Mouse (Mus musculus) hindbrain, embryonic 10.5 days (tissue): ENCODE measurements at regions not wholly inside any gene's neighbourhood (a gene's known extent, or its start where the extent isn't known, plus 50 kb on each side); places are given as distances from the start of the nearest gene placed in this dataset.

Source experiments
- DNase-seq: peaks from one replicate; pipeline ENCODE4 v3.0.0-alpha.2; 2017; ENCODE audit warnings: low spot score
- H3K27ac ChIP-seq: fragments of 300-500 bp; sonication (generic); 2 replicates; pipeline ENCODE4 v1.5.1; 2016; ENCODE audit warnings: mild to moderate bottlenecking, moderate library complexity
- H3K27me3 ChIP-seq: fragments of 300-500 bp; sonication (generic); 2 replicates; pipeline ENCODE4 v1.6.1; 2016; ENCODE audit warnings: mild to moderate bottlenecking; ENCODE audit not compliant: poor library complexity, insufficient read depth, severe bottlenecking
- H3K36me3 ChIP-seq: fragments of 300-500 bp; sonication (generic); 2 replicates; pipeline ENCODE4 v1.6.1; 2016; ENCODE audit warnings: mild to moderate bottlenecking, moderate library complexity
- H3K4me1 ChIP-seq: fragments of 300-500 bp; sonication (generic); replicated peaks from 2 replicates; pipeline ENCODE4 v1.6.1; 2016; ENCODE audit warnings: mild to moderate bottlenecking
- H3K4me3 ChIP-seq: fragments of 300-500 bp; sonication (generic); 2 replicates; pipeline ENCODE4 v1.5.1; 2016; ENCODE audit warnings: mild to moderate bottlenecking, moderate library complexity
- H3K9me3 ChIP-seq: fragments of 300-500 bp; sonication (generic); 2 replicates; pipeline ENCODE4 v1.6.1; 2016; ENCODE audit warnings: mild to moderate bottlenecking, moderate library complexity
- WGBS: fragments of 180-500 bp; shearing (Covaris S2); methylation state at CpG from one replicate; pipeline ENCODE4 v1.1.7; 2016; 5-methylcytosine and 5-hydroxymethylcytosine counted together

GRCm38 (mm10) chr12:54463806-54464205 is 192.6 kb downstream of the Sptssa start:
- whole genome bisulfite sequencing = 89% methylated on average over 7 of the region's 7 CpGs
- DNase-seq = no peak
- Histone ChIP-seq H3K36me3 (no peaks in the 10 kb centered on the region), H3K4me1 (no peaks in the 10 kb centered on the region), H3K27me3 (no peaks in the 10 kb centered on the region), H3K9me3 (no peaks in the 10 kb centered on the region), H3K27ac (no peak overlapping the region), H3K4me3 (no peak overlapping the region)

- Histone ChIP-seq H3K9me3 (no peaks in the 10 kb centered on the region), H3K27me3 (no peaks in the 10 kb centered on the region), H3K4me3 (no peak overlapping the region), H3K4me1 (no peaks in the 10 kb centered on the region), H3K36me3 (no peaks in the 10 kb centered on the region), H3K27ac (no peak overlapping the region)
- 89% methylated on average over 3 of the region's 3 CpGs for WGBS
- DNase-seq = no peak
Observed at GRCm38 (mm10) chr12:54461411-54461810, 195.0 kb downstream of the Sptssa start.

GRCm38 (mm10) chr12:54460135-54460523 is 196.2 kb downstream of the Sptssa start:
- Histone ChIP-seq H3K4me3 (no peak overlapping the region), H3K9me3 (no peaks in the 10 kb centered on the region), H3K27ac (no peak overlapping the region), H3K36me3 (no peaks in the 10 kb centered on the region), H3K4me1 (no peaks in the 10 kb centered on the region), H3K27me3 (no peaks in the 10 kb centered on the region)
- 89% methylated on average over 7 of the region's 7 CpGs for WGBS
- no peak for DNase-seq

- DNase-seq = no peak
- no peak overlapping the region for H3K4me3 ChIP-seq
- no peaks in the 10 kb centered on the region for H3K36me3 ChIP-seq
- H3K27me3 ChIP-seq = no peaks in the 10 kb centered on the region
- no peak overlapping the region for H3K27ac ChIP-seq
- no peaks in the 10 kb centered on the region for H3K4me1 ChIP-seq
- 88% methylated on average over 11 of the region's 11 CpGs for WGBS
- H3K9me3 ChIP-seq = no peaks in the 10 kb centered on the region
Observed at GRCm38 (mm10) chr12:54459462-54460134, 196.8 kb downstream of the Sptssa start.

- Histone ChIP-seq H3K4me3 (no peak overlapping the region), H3K36me3 (no peaks in the 10 kb centered on the region), H3K27me3 (no peaks in the 10 kb centered on the region), H3K4me1 (no peaks in the 10 kb centered on the region), H3K27ac (no peak overlapping the region), H3K9me3 (no peaks in the 10 kb centered on the region)
- DNase-seq = no peak
- 90% methylated on average over 8 of the region's 8 CpGs for WGBS
Observed at GRCm38 (mm10) chr12:54456731-54457130, 199.6 kb downstream of the Sptssa start.

GRCm38 (mm10) chr12:54454606-54455005 is 201.8 kb downstream of the Sptssa start:
- no peaks in the 10 kb centered on the region for H3K27me3 ChIP-seq
- H3K4me1 ChIP-seq = peaks cover 3% of the 10 kb centered on the region; the same call in 1 of the 2 replicates
- H3K27ac ChIP-seq = no peak overlapping the region
- H3K9me3 ChIP-seq = no peaks in the 10 kb centered on the region
- 90% methylated on average over 10 of the region's 10 CpGs for WGBS
- H3K4me3 ChIP-seq = no peak overlapping the region
- no peak for DNase-seq
- H3K36me3 ChIP-seq = no peaks in the 10 kb centered on the region

- 75% methylated on average over 4 of the region's 4 CpGs for WGBS
- Histone ChIP-seq H3K4me1 (peaks cover 5% of the 10 kb centered on the region), H3K4me3 (no peak overlapping the region), H3K27me3 (no peaks in the 10 kb centered on the region), H3K9me3 (no peaks in the 10 kb centered on the region), H3K36me3 (no peaks in the 10 kb centered on the region), H3K27ac (no peak overlapping the region)
- DNase-seq = no peak
Observed at GRCm38 (mm10) chr12:54453343-54453742, 203.0 kb downstream of the Sptssa start.

GRCm38 (mm10) chr12:54450369-54450768 is 206.0 kb downstream of the Sptssa start:
- no peak overlapping the region for H3K27ac ChIP-seq
- no peak for DNase-seq
- 74% methylated on average over 10 of the region's 10 CpGs for WGBS
- H3K27me3 ChIP-seq = no peaks in the 10 kb centered on the region
- peaks cover 17% of the 10 kb centered on the region for H3K4me1 ChIP-seq
- no peak overlapping the region for H3K4me3 ChIP-seq
- H3K9me3 ChIP-seq = no peaks in the 10 kb centered on the region
- no peaks in the 10 kb centered on the region for H3K36me3 ChIP-seq

GRCm38 (mm10) chr12:54448221-54448620 is 208.2 kb downstream of the Sptssa start:
- Histone ChIP-seq H3K4me3 (no peak overlapping the region), H3K27me3 (no peaks in the 10 kb centered on the region), H3K4me1 (peaks cover 21% of the 10 kb centered on the region), H3K36me3 (no peaks in the 10 kb centered on the region), H3K27ac (no peak overlapping the region), H3K9me3 (no peaks in the 10 kb centered on the region)
- no peak for DNase-seq
- 79% methylated on average over 2 of the region's 2 CpGs for WGBS

- no peak overlapping the region for H3K4me3 ChIP-seq
- DNase-seq = no peak
- H3K27me3 ChIP-seq = no peaks in the 10 kb centered on the region
- peaks cover 28% of the 10 kb centered on the region for H3K4me1 ChIP-seq
- WGBS = 73% methylated on average over 3 of the region's 3 CpGs
- H3K9me3 ChIP-seq = no peaks in the 10 kb centered on the region
- H3K36me3 ChIP-seq = no peaks in the 10 kb centered on the region
- no peak overlapping the region for H3K27ac ChIP-seq
Observed at GRCm38 (mm10) chr12:54447354-54447753, 209.0 kb downstream of the Sptssa start.

GRCm38 (mm10) chr12:54446356-54446755 is 210.0 kb downstream of the Sptssa start:
- no peak overlapping the region for H3K27ac ChIP-seq
- WGBS = 88% methylated on average over 7 of the region's 7 CpGs
- no peaks in the 10 kb centered on the region for H3K9me3 ChIP-seq
- H3K27me3 ChIP-seq = no peaks in the 10 kb centered on the region
- no peaks in the 10 kb centered on the region for H3K36me3 ChIP-seq
- peaks cover 28% of the 10 kb centered on the region for H3K4me1 ChIP-seq
- no peak overlapping the region for H3K4me3 ChIP-seq
- DNase-seq = no peak

- WGBS = 74% methylated on average over 4 of the region's 4 CpGs
- no peaks in the 10 kb centered on the region for H3K36me3 ChIP-seq
- no peak overlapping the region for H3K27ac ChIP-seq
- H3K27me3 ChIP-seq = no peaks in the 10 kb centered on the region
- peaks cover 25% of the 10 kb centered on the region for H3K4me1 ChIP-seq
- DNase-seq = no peak
- no peaks in the 10 kb centered on the region for H3K9me3 ChIP-seq
- H3K4me3 ChIP-seq = no peak overlapping the region
Observed at GRCm38 (mm10) chr12:54444416-54444815, 212.0 kb downstream of the Sptssa start.

GRCm38 (mm10) chr12:54443285-54443684 is 213.1 kb downstream of the Sptssa start:
- Histone ChIP-seq H3K27ac (no peak overlapping the region), H3K4me1 (peaks cover 22% of the 10 kb centered on the region), H3K9me3 (no peaks in the 10 kb centered on the region), H3K27me3 (no peaks in the 10 kb centered on the region), H3K4me3 (no peak overlapping the region), H3K36me3 (no peaks in the 10 kb centered on the region)
- DNase-seq = peak; percentile 15
- 49% methylated on average over 2 of the region's 2 CpGs for WGBS

- H3K4me1 ChIP-seq = peaks cover 14% of the 10 kb centered on the region
- WGBS = 73% methylated on average over 11 of the region's 11 CpGs
- DNase-seq = no peak
- H3K27ac ChIP-seq = no peak overlapping the region
- H3K36me3 ChIP-seq = no peaks in the 10 kb centered on the region
- no peak overlapping the region for H3K4me3 ChIP-seq
- H3K9me3 ChIP-seq = no peaks in the 10 kb centered on the region
- no peaks in the 10 kb centered on the region for H3K27me3 ChIP-seq
Observed at GRCm38 (mm10) chr12:54442408-54442807, 214.0 kb downstream of the Sptssa start.
